Mouse (Mus musculus): ENCODE measurements at regions not wholly inside any gene's neighbourhood (a gene's known extent, or its start where the extent isn't known, plus 50 kb on each side); places are given as distances from the start of the nearest gene placed in this dataset.

DNA sequence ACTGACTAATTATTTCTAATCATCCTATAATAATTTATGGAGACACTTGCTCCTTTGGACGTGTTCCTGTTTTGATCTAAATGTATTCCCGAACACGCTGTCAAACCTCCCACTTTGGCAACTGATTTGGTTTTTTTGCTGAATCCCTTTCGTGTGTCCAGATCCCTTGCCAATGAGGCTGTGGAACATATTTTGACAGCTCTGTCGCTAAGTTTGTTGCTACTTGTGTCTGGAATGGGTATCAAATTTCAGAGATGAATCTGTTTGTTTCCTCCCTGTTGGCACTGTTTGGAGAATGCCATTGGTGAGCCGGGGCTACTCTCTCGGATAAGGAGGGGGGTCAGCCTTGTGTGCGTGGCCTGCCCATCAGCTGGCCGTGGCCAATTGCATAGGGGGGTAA, 277.2 kb upstream of the Tshz3 start:
- intact Hi-C loops (cut with DNase I) = no loop called here
- no peak for DNase-seq

DNA sequence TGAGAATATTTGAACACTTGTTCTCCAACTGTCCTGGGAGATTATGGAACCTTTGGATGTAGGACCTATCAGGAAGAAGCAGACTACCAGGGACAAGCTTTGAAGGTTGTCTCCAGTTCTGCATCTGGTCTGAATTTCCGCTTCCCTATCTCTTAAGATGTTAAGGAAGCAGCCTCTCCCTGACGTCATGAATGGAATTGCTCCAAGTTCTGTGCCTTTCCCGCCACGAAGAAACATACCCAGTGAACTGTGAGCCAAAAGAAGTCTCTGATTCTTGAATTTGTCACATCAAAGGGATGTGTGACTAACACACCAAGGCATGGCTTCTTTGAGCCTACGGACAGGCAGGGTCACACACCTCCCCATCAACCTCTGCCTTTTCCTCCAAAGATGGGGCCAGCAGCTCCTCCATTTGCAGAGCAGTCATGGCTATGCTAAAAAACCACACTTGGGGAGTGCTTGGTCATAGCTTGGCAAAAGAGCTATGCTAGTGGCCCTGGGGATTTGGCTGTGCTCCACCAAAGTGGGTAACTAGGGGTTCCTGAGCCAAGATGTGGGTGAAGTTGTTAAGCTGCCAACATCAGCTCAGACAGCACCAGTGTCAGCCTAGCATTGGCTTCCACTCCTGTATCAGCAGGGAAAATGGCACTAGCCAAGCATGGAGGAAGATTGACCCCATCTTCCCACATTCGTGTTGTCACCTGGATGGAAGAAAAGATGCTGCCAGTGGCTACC, 248.6 kb upstream of the Tshz3 start:
- no peak for DNase-seq
- intact Hi-C loops (cut with DNase I) = no loop called here

DNA sequence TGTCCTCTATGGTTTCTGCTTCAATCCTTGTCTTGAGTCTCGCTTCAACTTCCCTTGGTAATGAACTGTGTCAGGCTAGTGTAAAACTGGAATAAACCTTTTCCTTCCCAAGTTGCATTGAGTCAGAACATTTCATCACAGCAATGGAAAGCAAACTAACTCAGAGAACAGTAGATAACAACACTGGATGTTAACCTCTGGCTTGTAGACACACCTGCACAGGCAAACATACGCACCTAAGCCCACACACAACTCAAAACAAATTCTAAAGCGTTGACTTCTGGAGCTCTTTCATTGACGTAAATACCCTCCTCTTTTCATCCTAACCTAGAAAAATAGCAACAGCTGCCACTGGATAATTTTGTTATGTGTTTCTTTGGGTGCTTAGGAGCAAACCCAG, 244.1 kb upstream of the Tshz3 start:
- intact Hi-C loops (cut with DNase I) = no loop called here

DNA sequence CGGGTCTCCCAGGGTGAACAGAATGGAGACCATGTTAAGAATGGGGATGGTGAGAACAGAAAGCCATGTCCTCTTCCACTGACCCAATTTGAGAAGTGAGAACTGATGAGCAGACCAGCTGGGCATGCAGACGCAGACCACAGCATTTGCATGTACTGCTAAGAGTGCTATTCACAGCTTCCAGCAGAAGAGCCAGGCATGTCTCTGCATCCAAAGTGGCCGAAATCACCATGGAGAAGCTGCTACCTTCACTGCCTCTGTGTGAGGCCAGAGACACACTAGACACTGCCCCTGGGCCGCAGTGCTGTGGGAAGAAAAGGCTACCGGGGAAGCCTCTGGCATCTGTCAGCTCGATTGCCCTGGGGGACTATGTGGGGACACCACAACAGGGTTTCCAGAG, 241.8 kb upstream of the Tshz3 start:
- intact Hi-C loops (cut with DNase I) = no loop called here
- DNase-seq = no peak

More for the DNA sequence above, 244.1 kb upstream of the Tshz3 start:
- no peak for DNase-seq

DNA sequence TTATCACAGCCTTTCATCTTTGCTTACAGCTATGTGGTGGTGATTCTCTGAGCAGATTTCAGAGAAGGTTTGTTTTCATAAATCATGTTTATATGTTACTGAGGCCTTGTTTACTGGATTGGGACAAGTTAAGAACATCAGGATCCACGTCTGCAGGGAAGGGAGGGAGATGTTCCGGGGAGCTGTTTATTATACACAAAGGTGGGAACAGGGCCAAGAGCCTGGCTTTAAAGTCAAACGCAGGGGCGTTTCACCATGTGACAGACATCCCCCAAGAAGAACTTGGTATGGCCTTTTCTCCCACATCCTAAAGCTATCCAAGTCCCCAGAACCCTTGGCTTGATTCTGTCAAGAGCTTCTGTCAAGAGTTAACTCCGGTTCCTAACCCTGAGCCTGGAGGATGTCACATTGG, 235.5 kb upstream of the Tshz3 start:
- DNase-seq = no peak
- intact Hi-C loops (cut with DNase I) = no loop called here

DNA sequence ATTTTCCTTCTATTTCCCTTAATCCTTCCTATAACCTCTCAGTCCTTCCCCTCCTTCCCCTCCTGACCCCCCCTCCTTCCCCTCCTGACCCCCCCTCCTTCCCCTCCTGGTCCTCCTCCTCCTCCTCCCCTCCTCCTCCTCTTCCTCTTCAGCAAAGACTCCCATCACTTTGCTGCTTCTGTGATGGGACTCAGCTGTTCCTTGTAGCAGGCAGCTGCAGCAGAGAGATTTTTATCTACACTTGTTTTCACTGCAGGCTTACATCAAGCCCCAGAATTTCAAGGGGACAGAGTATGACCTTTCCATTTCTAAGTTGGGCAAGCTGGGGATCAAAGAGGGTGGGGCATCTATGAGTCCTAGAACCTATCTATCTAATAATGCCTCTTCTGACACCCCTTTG, 228.5 kb upstream of the Tshz3 start:
- DNase-seq = no peak
- intact Hi-C loops (cut with DNase I) = no loop called here

DNA sequence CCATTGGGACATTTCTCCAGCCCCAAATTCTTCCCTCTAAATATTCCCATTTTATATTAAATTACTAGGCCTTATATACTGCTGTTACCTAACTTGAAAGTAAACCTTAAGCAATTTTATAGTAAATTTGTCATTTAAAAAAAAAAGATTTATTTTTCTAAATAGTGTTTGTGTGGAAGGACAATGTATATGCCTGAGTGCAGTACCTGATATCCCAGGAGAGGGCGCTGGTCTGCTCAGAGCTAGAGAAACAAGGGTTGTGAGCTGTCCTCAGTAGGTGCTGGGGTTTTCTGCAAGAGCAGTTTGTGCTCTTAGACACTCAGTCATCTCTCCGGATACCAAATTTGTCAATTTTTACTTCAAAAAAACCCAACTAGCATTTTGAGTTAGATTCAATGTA, 224.4 kb upstream of the Tshz3 start:
- intact Hi-C loops (cut with DNase I) = no loop called here
- DNase-seq = no peak

DNA sequence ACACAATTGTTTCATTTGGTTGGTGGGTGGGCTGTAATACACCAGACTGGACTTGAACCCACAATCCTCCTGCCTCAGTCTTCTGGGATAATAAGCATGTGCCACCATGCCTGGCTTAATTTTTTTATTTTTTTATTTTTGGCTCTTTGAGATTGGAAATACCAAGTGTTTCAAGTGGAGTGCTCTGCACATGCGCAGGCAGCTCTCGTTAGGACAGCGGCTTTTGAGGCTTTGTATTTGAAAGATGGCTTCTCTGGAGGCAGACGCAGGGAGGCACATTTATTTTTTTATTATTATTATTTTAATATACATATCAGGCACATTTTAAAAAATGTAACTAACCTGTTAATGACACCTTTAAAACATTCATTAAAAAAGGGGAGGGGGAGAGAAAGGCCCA, 221.5 kb upstream of the Tshz3 start:
- no peak for DNase-seq
- intact Hi-C loops (cut with DNase I) = no loop called here

DNA sequence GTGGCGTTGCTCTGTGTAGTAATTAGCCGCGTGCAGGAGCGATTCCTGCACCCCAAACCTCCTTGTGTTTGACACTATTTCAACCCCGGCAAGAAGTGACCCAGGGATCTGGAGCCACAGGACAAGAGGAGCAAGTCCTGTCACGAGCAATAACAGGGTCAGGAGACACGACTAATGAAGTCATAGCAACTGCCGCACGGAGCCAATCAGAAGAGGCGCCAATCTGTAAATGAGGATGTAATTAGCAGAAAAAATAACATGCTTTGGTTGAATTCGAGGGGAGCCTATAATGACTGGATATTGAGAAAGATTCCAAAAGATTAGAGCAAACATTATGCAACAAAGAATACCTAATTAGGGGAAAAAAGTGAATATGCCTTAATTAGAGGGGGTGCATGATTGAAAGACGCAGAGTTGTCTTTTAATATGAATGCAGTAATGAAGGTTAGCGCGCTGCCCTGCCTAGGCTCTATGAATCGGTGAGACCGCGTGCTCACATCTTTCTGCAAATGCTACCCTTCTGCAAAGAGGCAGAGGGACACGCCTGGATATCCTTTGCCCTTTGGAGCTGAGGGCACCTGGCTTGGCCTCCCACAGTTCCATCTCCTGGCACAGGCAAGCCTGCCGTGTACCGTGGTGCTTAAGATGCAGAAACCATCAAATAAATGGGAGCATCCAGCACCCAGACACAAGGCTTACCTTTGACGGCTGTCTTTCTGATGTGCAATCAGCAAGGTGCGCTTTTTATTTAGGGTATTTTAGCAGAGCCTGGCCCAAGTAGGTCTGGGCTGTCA, 220.9 kb upstream of the Tshz3 start:
- intact Hi-C loops (cut with DNase I) = no loop called here
- no peak for DNase-seq

DNA sequence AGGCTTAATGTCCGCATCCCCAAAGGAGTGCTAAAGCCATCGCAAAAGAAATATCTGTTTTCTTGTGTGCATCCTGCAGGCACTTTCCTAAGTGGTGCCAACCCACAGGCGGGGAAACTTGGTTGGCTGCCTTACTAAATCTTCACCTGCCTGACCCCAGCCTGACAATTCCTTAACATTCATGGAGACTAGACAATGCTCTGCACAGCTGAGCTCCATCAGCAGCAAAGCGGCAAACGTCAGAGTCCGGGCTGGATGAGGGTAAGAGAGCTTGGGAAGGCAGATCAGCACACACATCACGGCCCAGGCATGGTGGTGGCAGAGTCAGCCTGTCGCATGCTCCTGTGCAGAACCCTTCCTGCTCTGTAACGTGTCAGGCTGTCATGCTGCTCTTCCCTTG, 209.8 kb upstream of the Tshz3 start:
- no peak for DNase-seq
- intact Hi-C loops (cut with DNase I) = no loop called here

DNA sequence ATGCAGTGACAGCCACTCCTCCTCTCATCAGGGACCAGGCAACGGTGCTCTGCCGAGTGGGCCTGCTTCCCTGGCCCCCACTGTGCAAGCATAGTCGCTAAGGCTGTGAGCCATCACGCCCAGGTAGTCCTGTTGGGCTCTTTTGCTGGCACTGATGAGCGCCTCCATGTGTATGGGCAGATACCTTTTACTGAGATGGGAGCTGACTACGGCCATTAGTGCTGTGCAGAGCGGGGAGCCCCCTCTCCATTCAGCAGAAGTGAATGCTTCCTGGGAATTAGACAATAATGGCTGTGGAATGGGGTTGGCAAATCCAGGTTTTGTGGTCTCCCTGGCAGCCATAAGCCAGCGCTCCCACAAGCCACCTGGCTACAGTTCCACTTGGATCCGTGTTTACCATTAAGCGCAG, 206.7 kb upstream of the Tshz3 start:
- DNase-seq = no peak
- intact Hi-C loops (cut with DNase I) = no loop called here

DNA sequence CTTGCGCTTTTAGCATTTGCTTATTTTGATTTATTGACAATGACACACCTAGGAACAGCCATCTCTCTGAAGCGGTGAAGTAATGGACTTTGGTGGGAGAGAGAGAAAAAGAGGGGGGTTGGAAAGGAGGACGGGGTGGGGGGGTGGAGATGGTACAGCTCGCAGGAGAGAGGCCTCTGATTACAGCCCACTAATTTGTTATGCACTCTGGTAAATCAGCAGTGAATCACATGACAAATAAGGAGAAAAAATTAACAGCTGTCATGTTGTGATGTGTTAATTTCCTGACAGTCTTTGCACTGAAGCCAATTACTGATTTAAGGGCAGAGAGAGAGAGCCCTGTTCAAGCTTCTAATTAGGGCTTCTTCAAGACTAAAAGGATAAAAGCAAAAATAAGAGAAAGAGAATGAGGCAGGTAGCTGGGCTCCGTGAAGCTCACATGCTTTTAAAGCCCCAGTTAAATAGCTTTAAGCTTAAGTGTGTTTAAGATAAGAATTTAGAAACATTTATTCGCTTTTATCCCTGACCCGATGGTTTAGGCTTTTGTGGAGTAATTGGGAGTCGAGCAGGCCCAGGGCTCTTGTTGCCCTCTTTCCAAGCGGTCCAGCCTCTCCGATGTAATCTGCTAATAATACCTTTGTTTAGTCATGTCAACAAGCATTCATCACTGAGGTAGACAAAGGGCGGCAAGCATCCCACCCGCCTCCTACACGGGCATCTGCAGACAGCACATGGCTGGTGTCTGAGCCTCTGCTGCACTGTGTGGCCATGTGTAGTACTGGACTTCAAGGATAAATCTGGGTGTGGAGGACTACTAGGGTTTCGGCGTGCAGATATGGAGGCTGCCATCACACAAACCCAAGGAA, 193.7 kb upstream of the Tshz3 start:
- DNase-seq = no peak
- intact Hi-C loops (cut with DNase I) = no loop called here

DNA sequence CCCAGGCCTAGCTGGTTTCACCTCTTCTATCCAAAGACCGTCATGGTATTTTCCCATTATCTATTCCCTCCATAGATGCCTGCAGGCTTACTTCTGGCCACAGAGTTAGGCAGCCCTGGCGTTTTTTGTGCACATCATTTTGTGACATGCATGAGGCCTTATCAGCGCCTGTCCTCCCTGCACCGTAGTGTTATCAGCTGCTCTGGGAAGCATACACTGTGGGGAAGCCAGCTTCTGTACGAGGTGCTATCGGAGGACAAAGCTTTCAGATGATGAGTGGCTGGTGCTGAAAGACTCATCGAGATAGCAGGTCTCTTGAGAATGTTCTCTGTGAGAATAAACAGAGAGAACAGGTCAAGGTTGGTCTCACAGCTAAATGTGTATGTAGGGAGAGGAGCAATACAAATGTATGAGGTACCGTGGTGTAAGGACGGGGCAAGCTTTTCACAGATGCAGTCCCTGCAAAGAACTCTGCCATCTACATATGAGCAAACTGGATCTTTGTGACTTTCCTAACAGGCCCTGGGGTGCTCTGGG, 190.0 kb upstream of the Tshz3 start:
- intact Hi-C loops (cut with DNase I) = no loop called here
- DNase-seq = no peak

DNA sequence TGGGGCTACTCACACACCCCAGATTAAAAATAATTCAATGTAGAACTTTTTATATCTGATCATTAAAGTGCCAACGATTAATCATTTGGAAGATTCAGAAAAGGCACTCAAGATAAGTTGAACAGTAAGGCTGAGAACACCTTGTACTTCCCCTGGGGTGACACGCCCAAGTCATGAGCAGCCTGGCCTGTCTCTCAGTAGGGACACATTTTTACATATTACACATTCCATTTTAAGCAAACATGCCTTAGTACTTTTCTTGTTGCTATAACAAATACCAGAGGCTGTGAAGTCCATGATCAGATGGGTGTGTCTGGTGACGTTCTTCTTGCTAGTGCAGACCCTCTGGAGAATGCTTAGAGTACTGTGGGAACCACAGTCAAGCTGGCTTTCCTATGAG, 184.2 kb upstream of the Tshz3 start:
- no peak for DNase-seq
- intact Hi-C loops (cut with DNase I) = no loop called here

DNA sequence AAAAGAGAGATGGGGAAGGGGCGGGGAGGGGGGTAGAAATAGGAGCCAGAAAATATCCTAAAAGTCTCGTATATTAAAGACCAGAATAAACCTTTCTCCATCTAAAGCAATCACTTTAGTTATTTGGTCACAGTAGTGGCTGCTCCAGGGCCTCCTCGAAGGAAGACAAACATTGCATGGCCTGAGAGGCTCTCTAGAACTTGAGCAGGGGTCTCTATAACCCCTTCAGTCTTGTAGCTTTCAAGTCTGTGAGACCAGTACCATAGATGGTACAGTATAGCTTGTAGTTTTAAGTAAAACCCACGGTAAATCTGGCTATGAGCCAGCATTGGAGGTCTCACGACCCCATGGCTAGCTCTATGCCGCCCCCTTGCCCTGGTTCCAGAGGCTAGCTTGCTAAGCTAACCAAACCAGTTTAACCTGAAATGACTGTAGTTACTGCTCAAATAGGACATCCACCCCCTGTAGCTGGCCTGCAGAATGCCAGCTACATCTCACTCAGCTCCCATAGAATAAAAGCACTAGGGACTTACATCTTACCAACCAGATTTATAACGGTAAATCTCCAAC, 181.7 kb upstream of the Tshz3 start:
- intact Hi-C loops (cut with DNase I) = no loop called here
- DNase-seq = no peak

DNA sequence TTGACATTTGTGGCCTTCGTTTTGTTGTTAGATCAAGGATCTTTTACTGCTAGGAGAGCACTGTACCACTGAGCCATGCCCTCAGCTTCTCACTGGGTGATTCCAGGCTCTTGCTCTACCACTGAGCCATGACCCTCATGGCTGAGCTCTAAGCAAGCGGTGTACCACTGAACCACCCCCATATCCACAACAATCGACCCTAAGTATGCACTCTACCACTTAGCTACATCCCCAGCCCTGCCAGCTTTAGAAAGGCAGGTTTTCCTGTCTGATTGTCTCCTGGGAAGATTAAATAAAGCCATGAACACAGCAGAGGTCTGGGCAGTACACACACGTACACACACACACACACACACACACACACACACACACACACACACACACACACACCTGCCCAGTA, 178.9 kb upstream of the Tshz3 start:
- no peak for DNase-seq
- intact Hi-C loops (cut with DNase I) = no loop called here

DNA sequence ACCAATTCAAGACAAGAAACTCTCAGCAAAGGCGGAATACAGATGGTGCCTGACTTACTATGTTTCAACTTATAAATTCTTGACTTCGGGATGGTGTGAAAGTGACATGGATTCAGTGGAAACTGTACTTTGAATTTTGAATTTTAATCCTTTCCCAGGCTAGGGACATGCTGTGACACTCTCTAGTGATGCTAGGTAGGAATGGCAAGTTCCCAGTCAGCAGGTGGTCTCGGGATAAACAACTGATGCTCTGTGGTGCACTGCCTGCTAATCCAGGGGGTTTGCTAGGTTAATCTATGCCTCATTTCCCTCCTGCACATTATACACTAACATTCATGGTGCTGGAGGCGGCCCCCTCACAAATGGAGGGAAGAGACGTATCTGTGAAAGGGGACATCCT, 175.0 kb upstream of the Tshz3 start:
- intact Hi-C loops (cut with DNase I) = no loop called here
- no peak for DNase-seq

DNA sequence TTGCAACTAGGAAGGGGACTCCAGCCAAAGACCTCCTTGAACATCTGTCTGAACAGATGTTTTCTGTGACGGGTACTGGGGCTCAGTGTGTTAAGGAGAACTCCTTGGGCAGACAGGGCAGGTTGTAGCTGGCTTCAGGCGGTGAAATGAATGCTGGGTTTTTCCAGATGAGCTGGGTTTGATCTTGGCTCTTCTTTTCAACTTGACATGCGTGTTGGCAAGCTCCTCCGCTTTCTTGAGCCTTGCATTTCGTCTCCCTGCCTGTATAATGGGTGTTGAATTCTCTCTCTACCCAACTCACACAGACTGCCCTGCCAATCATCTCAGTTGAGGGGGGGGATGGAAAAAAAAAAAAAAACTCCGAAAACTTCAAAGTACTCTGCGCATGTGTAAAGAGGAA, 171.8 kb upstream of the Tshz3 start:
- DNase-seq = no peak
- intact Hi-C loops (cut with DNase I) = no loop called here

DNA sequence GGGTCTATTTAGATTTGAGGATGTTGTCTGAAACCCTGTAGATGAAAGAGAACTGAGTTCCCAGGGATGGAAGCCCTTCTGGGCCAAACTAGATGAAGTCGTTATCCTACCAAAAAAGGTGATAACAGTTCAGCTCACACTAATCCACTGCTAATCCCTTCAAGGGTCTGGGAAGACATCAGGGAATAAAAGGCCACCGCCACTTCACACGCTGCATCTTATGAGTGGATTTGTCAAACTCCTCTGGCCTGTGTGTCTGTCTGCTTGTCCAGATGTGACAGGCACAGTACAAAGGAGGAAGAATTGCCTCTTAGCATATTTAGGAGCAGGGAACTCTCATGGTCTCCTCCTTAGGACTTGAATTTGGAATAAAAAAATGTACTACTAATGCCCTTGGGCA, 171.2 kb upstream of the Tshz3 start:
- DNase-seq = no peak
- intact Hi-C loops (cut with DNase I) = no loop called here

DNA sequence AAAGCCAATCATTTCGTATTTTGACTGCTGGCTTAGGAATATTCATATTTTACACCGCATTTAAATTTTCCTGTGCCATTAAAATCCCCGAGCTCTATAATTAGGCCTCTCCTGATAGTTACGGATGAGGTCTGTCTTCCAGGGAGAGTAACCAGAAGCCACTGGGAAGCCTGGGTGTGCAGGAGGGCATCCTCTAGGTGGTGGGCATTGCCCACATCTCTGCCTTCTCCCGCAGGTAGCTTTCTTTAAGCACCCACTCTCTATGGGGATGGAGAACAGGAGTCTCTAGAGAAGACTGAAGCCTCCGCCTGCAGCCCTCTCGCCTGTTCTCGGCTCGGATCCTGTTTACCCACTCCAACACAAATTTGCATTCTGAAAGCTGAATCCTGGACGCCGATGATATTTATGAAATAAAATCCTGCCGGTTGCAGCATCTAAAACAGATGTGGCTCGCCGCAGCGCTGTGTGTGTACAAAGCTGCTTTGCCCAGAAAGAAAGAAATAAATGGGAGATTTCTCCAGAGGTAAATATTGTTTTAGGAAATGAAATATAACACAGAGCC, 168.3 kb upstream of the Tshz3 start:
- intact Hi-C loops (cut with DNase I) = no loop called here
- DNase-seq = no peak

DNA sequence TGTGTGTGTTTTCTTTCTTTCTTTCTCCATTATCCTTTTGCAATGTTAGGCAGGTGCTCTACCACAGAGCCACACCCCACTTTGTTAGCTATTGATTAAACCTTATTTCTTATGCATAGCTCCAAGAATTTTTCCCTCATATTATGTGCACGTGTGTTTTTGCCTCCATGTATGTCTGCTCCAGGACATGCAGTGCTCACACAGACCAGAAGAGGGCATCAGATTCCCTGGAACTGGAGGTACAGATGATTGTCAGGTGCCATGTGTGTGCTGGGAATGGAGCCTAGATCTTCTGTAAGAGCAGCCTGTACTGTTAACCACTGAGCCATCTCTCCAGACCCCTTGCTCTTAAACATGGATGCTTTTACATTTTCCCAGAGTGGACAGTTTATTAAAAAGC, 166.4 kb upstream of the Tshz3 start:
- DNase-seq = no peak
- intact Hi-C loops (cut with DNase I) = no loop called here
